Mouse (Mus musculus): ENCODE measurements at regions not wholly inside any gene's neighbourhood (a gene's known extent, or its start where the extent isn't known, plus 50 kb on each side); places are given as distances from the start of the nearest gene placed in this dataset.
A peak's percentile ranks its signal among the peaks of the same experiment; 100 is the strongest.

DNA sequence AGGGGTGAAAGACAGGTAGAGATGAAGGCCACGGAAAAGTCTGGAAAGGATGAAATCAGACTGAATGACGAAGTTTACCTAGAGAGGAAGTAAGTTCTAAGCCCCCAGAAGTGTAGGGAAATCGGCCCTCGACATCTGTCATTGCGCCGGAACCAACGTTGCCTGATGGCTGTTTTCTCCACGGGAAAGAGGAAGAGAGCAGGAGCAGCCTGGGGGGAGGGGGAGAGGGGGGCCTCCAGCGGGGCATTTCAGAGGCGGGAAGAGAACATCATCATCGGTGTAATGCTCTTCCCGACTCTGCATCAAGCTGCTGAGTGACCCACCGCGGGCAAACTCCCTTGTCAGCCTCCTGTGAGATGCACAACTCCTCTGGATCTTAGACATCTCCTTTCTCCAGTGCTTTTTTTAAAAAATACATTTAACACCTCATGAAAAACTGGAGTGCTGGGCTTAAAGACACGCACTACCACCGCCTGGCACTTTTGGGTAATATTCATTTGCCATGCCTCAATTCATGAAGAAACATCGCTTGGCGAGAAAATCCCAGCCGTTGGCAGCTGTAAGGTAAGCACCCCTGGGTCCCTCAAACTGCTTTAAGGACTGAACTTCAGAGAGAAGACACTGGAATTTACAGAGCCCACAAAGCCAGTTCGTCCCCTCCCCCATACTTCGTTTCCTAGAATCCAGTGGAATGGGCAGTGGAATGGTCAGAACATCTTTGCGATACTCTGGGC is 53.0 kb upstream of the Kras start:
- peak overlapping the region; percentile 9; the same call in 1 of the 2 replicates for H3K4me3 ChIP-seq (ENCODE audit: low read length)
- peak overlapping the region; percentile 25; the same call in 1 of the 2 replicates for H3K9ac ChIP-seq (replicated peaks; ENCODE audit: low read length)
- TF ChIP-seq CTCF (IDR thresholded peaks at IDR 0.05; ENCODE audit: low read depth) = no peak
- no peak for DNase-seq (ENCODE audit: low spot score)
- peaks cover 7% of the 10 kb centered on the region; the same call in 1 of the 2 replicates for H3K4me1 ChIP-seq (ENCODE audit: insufficient read depth, low read length)
- peak overlapping the region; percentile 42 for H3K4me2 ChIP-seq (ENCODE audit: low read depth, low read length)
- H3K36me3 ChIP-seq (ENCODE audit: insufficient read depth, low read length) = no peaks in the 10 kb centered on the region
- peak overlapping the region; percentile 23; the same call in 1 of the 2 replicates for H3K27ac ChIP-seq
- H3K9me3 ChIP-seq (ENCODE audit: low read length) = no peaks in the 10 kb centered on the region
- H3K27me3 ChIP-seq (ENCODE audit: insufficient read depth, low read length) = no peaks in the 10 kb centered on the region
- ATAC-seq = no peak
- WGBS = 51% methylated on average over 22 of the region's 22 CpGs

GRCm38 (mm10) chr6:145302105-145302504 is 52.1 kb upstream of the Kras start:
- H3K36me3 ChIP-seq (ENCODE audit: insufficient read depth, low read length) = no peaks in the 10 kb centered on the region
- H3K4me1 ChIP-seq (ENCODE audit: insufficient read depth, low read length) = peaks cover 7% of the 10 kb centered on the region; the same call in 1 of the 2 replicates
- ATAC-seq (no peak), DNase-seq (ENCODE audit: low spot score) (no peak)
- TF ChIP-seq CTCF (IDR thresholded peaks at IDR 0.05; ENCODE audit: low read depth) = no peak
- H3K4me3 ChIP-seq (ENCODE audit: low read length) = no peak overlapping the region
- H3K4me2 ChIP-seq (ENCODE audit: low read depth, low read length) = no peak overlapping the region
- H3K27me3 ChIP-seq (ENCODE audit: insufficient read depth, low read length) = no peaks in the 10 kb centered on the region
- no peak overlapping the region for H3K27ac ChIP-seq
- WGBS = 92% methylated on average over 10 of the region's 10 CpGs
- H3K9me3 ChIP-seq (ENCODE audit: low read length) = no peaks in the 10 kb centered on the region
- H3K9ac ChIP-seq (replicated peaks; ENCODE audit: low read length) = no peak overlapping the region

GRCm38 (mm10) chr6:145300266-145300858 is 50.3 kb upstream of the Kras start:
- TF ChIP-seq CTCF (IDR thresholded peaks at IDR 0.05; ENCODE audit: low read depth) = no peak
- Histone ChIP-seq H3K27ac (no peak overlapping the region), H3K4me3 (ENCODE audit: low read length) (no peak overlapping the region), H3K4me2 (ENCODE audit: low read depth, low read length) (no peak overlapping the region), H3K9me3 (ENCODE audit: low read length) (no peaks in the 10 kb centered on the region), H3K9ac (replicated peaks; ENCODE audit: low read length) (no peak overlapping the region), H3K27me3 (ENCODE audit: insufficient read depth, low read length) (no peaks in the 10 kb centered on the region), H3K36me3 (ENCODE audit: insufficient read depth, low read length) (no peaks in the 10 kb centered on the region), H3K4me1 (ENCODE audit: insufficient read depth, low read length) (peaks cover 7% of the 10 kb centered on the region; the same call in 1 of the 2 replicates)
- no peak for ATAC-seq
- 30% methylated on average over 6 of the region's 6 CpGs for WGBS
- DNase-seq (ENCODE audit: low spot score) = peak; percentile 64
